Mouse (Mus musculus): ENCODE results near the gene 4933402J07Rik.

4933402J07Rik gene

GRCm38 (mm10) chr8:87629656-87630055 lies 66.0 kb downstream of the 4933402J07Rik start:
- DNase-seq: no peak

- DNase-seq: no peak
These were observed 68.1 kb downstream of the 4933402J07Rik start for GRCm38 (mm10) chr8:87631776-87632175.

GRCm38 (mm10) chr8:87636226-87636742 lies 72.6 kb downstream of the 4933402J07Rik start:
- no peak for DNase-seq

Data from right cerebral cortex, postnatal 14 days (tissue).